Mouse (Mus musculus) lung, adult 2 months (tissue): ENCODE results near the gene 4931428L18Rik.

ENCODE experiments used
- CTCF ChIP-seq: fragments of 200-500 bp; IDR thresholded peaks from 2 replicates; pipeline ENCODE4 v1.5.1; 2011; ENCODE audit warnings: mild to moderate bottlenecking, low read length, control low read depth; ENCODE audit not compliant: insufficient read depth
- POLR2A ChIP-seq: fragments of 200-500 bp; IDR thresholded peaks from 2 replicates; pipeline ENCODE4 v1.6.1; 2011; ENCODE audit warnings: low read depth, mild to moderate bottlenecking, control low read depth, low read length, borderline replicate concordance; ENCODE audit errors: extremely low read depth

GRCm38 (mm10) chr1:31033851-31034534, 188.5 kb downstream of the 4931428L18Rik start:
- TF ChIP-seq CTCF (no peak), POLR2A (no peak)
